Mouse (Mus musculus): ENCODE results near the gene Tmem176b.

Tmem176b gene

DNA sequence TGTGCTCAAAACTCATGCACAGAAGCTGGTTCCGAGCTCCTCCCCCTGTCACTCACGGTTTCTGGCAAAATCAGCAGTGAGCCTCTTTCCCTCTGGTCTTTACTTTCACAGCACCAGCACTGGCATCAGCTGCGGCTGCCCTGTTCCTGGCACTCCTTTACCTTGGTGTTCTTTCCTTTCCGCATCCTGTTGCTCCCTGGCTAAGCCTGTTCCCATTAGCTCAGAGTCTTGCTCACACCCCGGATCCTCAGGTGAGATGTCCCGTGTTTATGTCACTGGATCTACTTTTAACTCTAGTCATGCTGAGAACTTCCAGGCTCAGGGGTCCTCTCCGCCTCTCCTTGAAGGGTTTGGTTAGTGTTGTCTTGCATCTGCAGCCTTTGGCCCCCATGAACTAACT lies 3.8 kb downstream of the Tmem176b start:
- Histone ChIP-seq H3K4me3 (replicated peaks; ENCODE audit: low read length) (no peak overlapping the region), H3K27me3 (ENCODE audit: insufficient read depth, low read length) (peaks cover 50% of the 10 kb centered on the region), H3K4me1 (replicated peaks; ENCODE audit: low read depth, low read length) (no peaks in the 10 kb centered on the region), H3K36me3 (ENCODE audit: insufficient read depth, low read length) (no peaks in the 10 kb centered on the region), H3K9me3 (ENCODE audit: low read length) (peaks cover 24% of the 10 kb centered on the region)
- TF ChIP-seq NANOG (IDR thresholded peaks at IDR 0.05; ENCODE audit: borderline replicate concordance, low read length) (no peak), CTCF (conservative IDR thresholded peaks at IDR 0.05; ENCODE audit: low read length) (no peak), POU5F1 (IDR thresholded peaks at IDR 0.05; ENCODE audit: borderline replicate concordance, low read length) (no peak)

DNA sequence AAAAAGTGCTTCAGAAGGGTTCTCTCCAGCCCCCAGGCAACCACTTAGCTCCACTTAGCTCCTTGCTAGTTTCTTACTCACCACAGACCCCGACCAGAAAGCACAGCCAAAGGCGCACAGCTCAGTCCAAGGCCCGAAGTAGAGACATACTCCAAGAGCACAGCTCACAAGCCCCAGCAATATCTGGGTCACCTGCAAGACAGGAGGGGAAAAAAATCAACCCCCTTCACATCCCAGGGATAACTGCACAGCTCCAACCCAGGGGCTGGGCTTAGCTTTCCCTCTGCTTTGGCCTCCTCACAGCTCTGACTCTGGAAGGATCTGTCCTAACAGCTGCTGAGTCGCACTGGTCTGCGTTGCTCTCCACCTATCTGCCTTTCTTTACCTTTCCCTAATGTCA lies 5.2 kb downstream of the Tmem176b start:
- TF ChIP-seq NANOG (IDR thresholded peaks at IDR 0.05; ENCODE audit: borderline replicate concordance, low read length) (no peak), CTCF (conservative IDR thresholded peaks at IDR 0.05; ENCODE audit: low read length) (no peak), POU5F1 (IDR thresholded peaks at IDR 0.05; ENCODE audit: borderline replicate concordance, low read length) (no peak)
- peaks cover 33% of the 10 kb centered on the region for H3K9me3 ChIP-seq (ENCODE audit: low read length)
- H3K36me3 ChIP-seq (ENCODE audit: insufficient read depth, low read length), result no peaks in the 10 kb centered on the region
- peaks cover 40% of the 10 kb centered on the region for H3K27me3 ChIP-seq (ENCODE audit: insufficient read depth, low read length)
- no peak overlapping the region for H3K4me3 ChIP-seq (replicated peaks; ENCODE audit: low read length)
- H3K4me1 ChIP-seq (replicated peaks; ENCODE audit: low read depth, low read length), result no peaks in the 10 kb centered on the region

- Histone ChIP-seq H3K27me3 (ENCODE audit: insufficient read depth, low read length) (peaks cover 32% of the 10 kb centered on the region), H3K4me1 (replicated peaks; ENCODE audit: low read depth, low read length) (no peaks in the 10 kb centered on the region), H3K4me3 (replicated peaks; ENCODE audit: low read length) (no peak overlapping the region), H3K36me3 (ENCODE audit: insufficient read depth, low read length) (no peaks in the 10 kb centered on the region), H3K9me3 (ENCODE audit: low read length) (peaks cover 33% of the 10 kb centered on the region)
- TF ChIP-seq CTCF (conservative IDR thresholded peaks at IDR 0.05; ENCODE audit: low read length) (no peak), NANOG (IDR thresholded peaks at IDR 0.05; ENCODE audit: borderline replicate concordance, low read length) (no peak), POU5F1 (IDR thresholded peaks at IDR 0.05; ENCODE audit: borderline replicate concordance, low read length) (no peak)
Measured at GRCm38 (mm10) chr6:48835241-48835640, 6.1 kb downstream of the Tmem176b start.

DNA sequence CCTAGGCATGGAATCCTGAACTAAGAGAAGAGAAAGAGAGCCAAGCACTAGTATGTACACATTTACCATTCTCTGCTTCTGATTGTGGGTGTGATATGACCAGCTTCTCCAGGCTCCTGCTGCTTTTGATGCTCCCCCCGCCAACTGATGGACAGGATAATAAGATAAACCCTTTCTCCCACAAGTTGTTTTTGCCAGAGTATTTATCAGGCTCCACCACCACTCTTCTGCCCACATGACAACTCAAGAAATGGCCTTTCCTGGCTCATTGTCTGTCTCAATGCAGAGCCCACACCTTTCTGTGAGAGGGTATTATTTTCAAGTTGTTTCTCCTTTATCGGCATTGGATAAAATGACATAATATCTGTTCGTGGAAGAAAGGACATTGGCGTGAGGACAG lies 7.8 kb downstream of the Tmem176b start:
- no peak for TF ChIP-seq POU5F1 (IDR thresholded peaks at IDR 0.05; ENCODE audit: borderline replicate concordance, low read length)
- TF ChIP-seq NANOG (IDR thresholded peaks at IDR 0.05; ENCODE audit: borderline replicate concordance, low read length), result no peak
- H3K4me1 ChIP-seq (replicated peaks; ENCODE audit: low read depth, low read length), result no peaks in the 10 kb centered on the region
- H3K27me3 ChIP-seq (ENCODE audit: insufficient read depth, low read length), result peaks cover 31% of the 10 kb centered on the region
- H3K36me3 ChIP-seq (ENCODE audit: insufficient read depth, low read length), result no peaks in the 10 kb centered on the region
- H3K4me3 ChIP-seq (replicated peaks; ENCODE audit: low read length), result no peak overlapping the region
- H3K9me3 ChIP-seq (ENCODE audit: low read length), result peaks cover 33% of the 10 kb centered on the region

GRCm38 (mm10) chr6:48832426-48832825 lies 8.9 kb downstream of the Tmem176b start:
- Histone ChIP-seq H3K27me3 (ENCODE audit: insufficient read depth, low read length) (peaks cover 23% of the 10 kb centered on the region), H3K4me3 (replicated peaks; ENCODE audit: low read length) (no peak overlapping the region), H3K4me1 (replicated peaks; ENCODE audit: low read depth, low read length) (no peaks in the 10 kb centered on the region), H3K36me3 (ENCODE audit: insufficient read depth, low read length) (no peaks in the 10 kb centered on the region), H3K9me3 (ENCODE audit: low read length) (peaks cover 33% of the 10 kb centered on the region)
- TF ChIP-seq NANOG (IDR thresholded peaks at IDR 0.05; ENCODE audit: borderline replicate concordance, low read length) (no peak), POU5F1 (IDR thresholded peaks at IDR 0.05; ENCODE audit: borderline replicate concordance, low read length) (no peak)

DNA sequence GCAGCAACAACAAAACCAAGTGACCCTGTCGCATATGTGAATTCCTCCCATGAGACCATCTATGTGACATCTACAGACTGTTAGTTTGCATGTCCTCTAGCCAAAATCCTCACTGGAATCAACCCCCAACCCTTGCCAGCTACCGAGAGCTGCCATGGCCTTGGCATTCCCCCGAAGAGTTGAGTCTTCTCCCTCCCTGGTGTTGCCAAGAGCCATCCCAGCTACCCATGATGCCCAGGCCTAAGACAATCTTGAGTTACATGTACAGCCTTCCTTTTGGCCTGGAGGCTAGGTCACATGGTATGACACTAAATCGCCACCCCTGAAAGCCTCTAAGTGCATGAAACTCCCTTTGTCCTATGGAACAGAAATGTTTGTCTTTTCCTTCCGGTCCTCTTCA lies 10.2 kb downstream of the Tmem176b start:
- H3K27me3 ChIP-seq (ENCODE audit: insufficient read depth, low read length), result peaks cover 18% of the 10 kb centered on the region; the same call in 1 of the 2 replicates
- peaks cover 33% of the 10 kb centered on the region for H3K9me3 ChIP-seq (ENCODE audit: low read length)
- TF ChIP-seq CTCF (conservative IDR thresholded peaks at IDR 0.05; ENCODE audit: low read length), result no peak
- TF ChIP-seq POU5F1 (IDR thresholded peaks at IDR 0.05; ENCODE audit: borderline replicate concordance, low read length), result no peak
- no peak for TF ChIP-seq NANOG (IDR thresholded peaks at IDR 0.05; ENCODE audit: borderline replicate concordance, low read length)
- no peaks in the 10 kb centered on the region for H3K4me1 ChIP-seq (replicated peaks; ENCODE audit: low read depth, low read length)
- H3K36me3 ChIP-seq (ENCODE audit: insufficient read depth, low read length), result no peaks in the 10 kb centered on the region
- no peak overlapping the region for H3K4me3 ChIP-seq (replicated peaks; ENCODE audit: low read length)

GRCm38 (mm10) chr6:48830241-48830640 lies 11.1 kb downstream of the Tmem176b start:
- H3K4me1 ChIP-seq (replicated peaks; ENCODE audit: low read depth, low read length), result peaks cover under 1% of the 10 kb centered on the region; the same call in 1 of the 2 replicates
- H3K9me3 ChIP-seq (ENCODE audit: low read length), result peaks cover 33% of the 10 kb centered on the region
- peaks cover 10% of the 10 kb centered on the region; the same call in 1 of the 2 replicates for H3K27me3 ChIP-seq (ENCODE audit: insufficient read depth, low read length)
- no peaks in the 10 kb centered on the region for H3K36me3 ChIP-seq (ENCODE audit: insufficient read depth, low read length)
- TF ChIP-seq NANOG (IDR thresholded peaks at IDR 0.05; ENCODE audit: borderline replicate concordance, low read length), result no peak
- no peak for TF ChIP-seq CTCF (conservative IDR thresholded peaks at IDR 0.05; ENCODE audit: low read length)
- TF ChIP-seq POU5F1 (IDR thresholded peaks at IDR 0.05; ENCODE audit: borderline replicate concordance, low read length), result no peak
- H3K4me3 ChIP-seq (replicated peaks; ENCODE audit: low read length), result no peak overlapping the region

DNA sequence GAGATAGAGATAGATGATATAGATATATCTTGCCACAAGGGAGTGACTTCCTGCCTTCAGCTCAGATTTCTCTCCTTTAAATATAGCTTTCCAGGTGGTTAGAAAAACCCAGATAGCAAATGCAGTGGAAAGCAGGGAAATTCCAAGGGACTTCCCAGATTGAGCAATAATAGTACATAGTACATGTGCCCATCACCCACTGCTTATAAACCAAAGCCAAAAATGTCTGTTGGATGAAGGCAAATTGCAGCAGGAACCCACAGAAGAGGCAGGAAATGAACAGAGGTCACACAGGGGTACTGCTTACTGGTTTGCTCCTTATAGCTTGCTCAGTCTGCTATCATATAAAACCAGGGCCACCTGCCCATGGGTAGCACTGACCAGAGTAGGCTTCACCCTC lies 11.6 kb downstream of the Tmem176b start:
- no peak overlapping the region for H3K4me3 ChIP-seq (replicated peaks; ENCODE audit: low read length)
- H3K9me3 ChIP-seq (ENCODE audit: low read length), result peaks cover 30% of the 10 kb centered on the region
- H3K36me3 ChIP-seq (ENCODE audit: insufficient read depth, low read length), result no peaks in the 10 kb centered on the region
- TF ChIP-seq POU5F1 (IDR thresholded peaks at IDR 0.05; ENCODE audit: borderline replicate concordance, low read length), result no peak
- TF ChIP-seq NANOG (IDR thresholded peaks at IDR 0.05; ENCODE audit: borderline replicate concordance, low read length), result no peak
- no peak for TF ChIP-seq CTCF (conservative IDR thresholded peaks at IDR 0.05; ENCODE audit: low read length)
- peaks cover 7% of the 10 kb centered on the region; the same call in 1 of the 2 replicates for H3K27me3 ChIP-seq (ENCODE audit: insufficient read depth, low read length)
- H3K4me1 ChIP-seq (replicated peaks; ENCODE audit: low read depth, low read length), result peaks cover 3% of the 10 kb centered on the region; the same call in 1 of the 2 replicates

- Histone ChIP-seq H3K36me3 (ENCODE audit: insufficient read depth, low read length) (no peaks in the 10 kb centered on the region), H3K4me1 (replicated peaks; ENCODE audit: low read depth, low read length) (peaks cover 3% of the 10 kb centered on the region; the same call in 1 of the 2 replicates), H3K27me3 (ENCODE audit: insufficient read depth, low read length) (peaks cover 3% of the 10 kb centered on the region; the same call in 1 of the 2 replicates), H3K4me3 (replicated peaks; ENCODE audit: low read length) (no peak overlapping the region), H3K9me3 (ENCODE audit: low read length) (peaks cover 24% of the 10 kb centered on the region)
- TF ChIP-seq POU5F1 (IDR thresholded peaks at IDR 0.05; ENCODE audit: borderline replicate concordance, low read length) (no peak), NANOG (IDR thresholded peaks at IDR 0.05; ENCODE audit: borderline replicate concordance, low read length) (no peak), CTCF (conservative IDR thresholded peaks at IDR 0.05; ENCODE audit: low read length) (no peak)
Measured at GRCm38 (mm10) chr6:48828976-48829375, 12.3 kb downstream of the Tmem176b start.

Measured in E14TG2a.4 (cell line).